11 mouse cellular contexts compared by ENCODE assay signal in genomic region chr2:52471545-52472291, GRCm38 (mm10). TPM values are rescaled to one million over a fixed set of nuclear protein-coding genes. Genes with fewer than 3 reads are reported as not detected.
A peak's percentile ranks its signal among the peaks of the same experiment; 100 is the strongest.
DNase-seq lines count a peak whose midpoint lies in the region; ATAC-seq and TF ChIP-seq lines count a peak whose summit lies in the region.
"Had no signal": no experiment of that assay in that cellular context is flagged by ENCODE, and none has a peak within 500 bp of the region (broad histone marks: within the 10 kb centered on the region; RNA-seq: fewer than 3 reads in every experiment).

No protein-coding gene starts in this region.

- no peak for DNase-seq in heart, postnatal 14 days
- peak; percentile 76 for DNase-seq in brain, adult 2 months (ENCODE audit: low read depth, low spot score)
- peak; percentile 78 for DNase-seq in lung, postnatal 0 days (ENCODE audit: low spot score)
- DNase-seq in gastrocnemius, postnatal 25 days = no peak
- no peak for DNase-seq in ovary, postnatal 14 days (ENCODE audit: low spot score)

- H3K27ac ChIP-seq in heart, embryonic 13.5 days (replicated peaks) = peak overlapping the region; percentile 34
- H3K27ac ChIP-seq in forebrain, embryonic 16.5 days (ENCODE audit: low read length) = no peak overlapping the region
- H3K27ac ChIP-seq in lung, postnatal 0 days (ENCODE audit: low read length) = peak overlapping the region; percentile 60; the same call in 1 of the 2 replicates
- H3K27ac ChIP-seq: liver, embryonic 14.5 days; neural tube, embryonic 13.5 days had no signal

- no peak overlapping the region for H3K4me2 ChIP-seq in heart, embryonic 13.5 days
- H3K4me2 ChIP-seq in forebrain, embryonic 16.5 days (ENCODE audit: low read length) = no peak overlapping the region
- no peak overlapping the region for H3K4me2 ChIP-seq in lung, postnatal 0 days (replicated peaks; ENCODE audit: low read depth, low read length)
- H3K4me2 ChIP-seq: neural tube, embryonic 13.5 days had no signal

- no peak for ATAC-seq in heart, embryonic 13.5 days (ENCODE audit: extremely low read depth, insufficient number of reproducible peaks, low FRiP score, low TSS enrichment)
- peak; percentile 72 for ATAC-seq in forebrain, embryonic 16.5 days
- ATAC-seq in lung, postnatal 0 days = peak; percentile 80
- ATAC-seq in erythroblast, adult 5-6 weeks (replicated peaks; ENCODE audit: low FRiP score, poor library complexity, severe bottlenecking) = no peak
- ATAC-seq: intestine, embryonic 16.5 days had no signal

- peaks cover 14% of the 10 kb centered on the region for H3K4me1 ChIP-seq in heart, embryonic 13.5 days
- peaks cover 6% of the 10 kb centered on the region for H3K4me1 ChIP-seq in forebrain, embryonic 16.5 days (replicated peaks; ENCODE audit: control insufficient read depth, insufficient read depth, low read length)
- H3K4me1 ChIP-seq in lung, postnatal 0 days (ENCODE audit: insufficient read depth, low read depth, low read length) = no peaks in the 10 kb centered on the region
- H3K4me1 ChIP-seq: neural tube, embryonic 13.5 days had no signal

- no peak overlapping the region for H3K4me3 ChIP-seq in heart, embryonic 13.5 days
- H3K4me3 ChIP-seq in forebrain, embryonic 16.5 days (replicated peaks; ENCODE audit: low read length) = no peak overlapping the region
- no peak overlapping the region for H3K4me3 ChIP-seq in lung, postnatal 0 days (ENCODE audit: low read depth, low read length)
- H3K4me3 ChIP-seq: neural tube, embryonic 13.5 days had no signal

- WGBS in heart, embryonic 13.5 days = 27% methylated on average over 4 of the region's 4 CpGs
- WGBS in forebrain, embryonic 16.5 days = 41% methylated on average over 4 of the region's 4 CpGs
- WGBS in lung, postnatal 0 days = 11% methylated on average over 4 of the region's 4 CpGs

- no peaks in the 10 kb centered on the region for H3K27me3 ChIP-seq in heart, embryonic 13.5 days (replicated peaks)
- H3K27me3 ChIP-seq in forebrain, embryonic 16.5 days (replicated peaks; ENCODE audit: control insufficient read depth, insufficient read depth, low read length) = no peaks in the 10 kb centered on the region
- H3K27me3 ChIP-seq in lung, postnatal 0 days (replicated peaks; ENCODE audit: insufficient read depth, low read length) = no peaks in the 10 kb centered on the region
- H3K27me3 ChIP-seq: neural tube, embryonic 13.5 days had no signal

- peak; percentile 73 for TF ChIP-seq EP300 in lung, postnatal 0 days (IDR thresholded peaks at IDR 0.05)

- H3K9me3 ChIP-seq in heart, embryonic 13.5 days = no peaks in the 10 kb centered on the region
- H3K9me3 ChIP-seq in forebrain, embryonic 16.5 days (ENCODE audit: control insufficient read depth, low read length) = no peaks in the 10 kb centered on the region
- H3K9me3 ChIP-seq in lung, postnatal 0 days (ENCODE audit: low read length) = no peaks in the 10 kb centered on the region
- H3K9me3 ChIP-seq: neural tube, embryonic 13.5 days had no signal

- no peak for TF ChIP-seq CTCF in lung, postnatal 0 days (IDR thresholded peaks at IDR 0.05)

- H3K9ac ChIP-seq in heart, embryonic 13.5 days = no peak overlapping the region
- H3K9ac ChIP-seq in forebrain, embryonic 16.5 days (replicated peaks; ENCODE audit: low read depth, low read length) = no peak overlapping the region
- no peak overlapping the region for H3K9ac ChIP-seq in lung, postnatal 0 days (replicated peaks; ENCODE audit: low read depth)
- H3K9ac ChIP-seq: liver, embryonic 14.5 days; neural tube, embryonic 13.5 days had no signal

- H3K36me3 ChIP-seq in heart, embryonic 13.5 days = no peaks in the 10 kb centered on the region
- peaks cover 12% of the 10 kb centered on the region for H3K36me3 ChIP-seq in forebrain, embryonic 16.5 days (ENCODE audit: control insufficient read depth, insufficient read depth)
- no peaks in the 10 kb centered on the region for H3K36me3 ChIP-seq in lung, postnatal 0 days (ENCODE audit: insufficient read depth, low read length)

- intact Hi-C loops in heart, postnatal 14 days (cut with DNase I) = no loop called here

RNA-seq across cellular contexts. Expression of gene Arl5a, which starts 47.0 kb away (rescaled TPM):
- 47.2 and 51.4 TPM in 2 replicates for polyA plus RNA-seq in heart, embryonic 13.5 days (2015; fragmentation: Nextera tagmentation; extraction: Ambion mirVana)
- 10 to 100 TPM; 33.6 to 36.4 TPM for total RNA-seq in heart, postnatal 14 days (2021)
- polyA plus RNA-seq in forebrain, embryonic 16.5 days (2015; fragmentation: Nextera tagmentation; extraction: Ambion mirVana) = 50.6 and 56.9 TPM in 2 replicates
- polyA plus RNA-seq in lung, postnatal 0 days (2015; fragmentation: Nextera tagmentation; extraction: Ambion mirVana) = 22.0 and 23.4 TPM in 2 replicates
- 10 to 100 TPM; 30.7 to 31.8 TPM for total RNA-seq in gastrocnemius, postnatal 25 days (2021)
- 9.6 and 11.1 TPM in 2 replicates for total RNA-seq in erythroblast, adult 5-6 weeks (2015; ENCODE audit: low replicate concordance)
- total RNA-seq in erythroblast, adult 5-6 weeks (2017; ENCODE audit: low replicate concordance) = 7.1 and 12.8 TPM in 2 replicates

Comparison
In these comparisons a context has a peak if more than half of its experiments do, and no peak if none do; other contexts are left out.
1. ATAC-seq: peak in forebrain, embryonic 16.5 days (single experiment) and lung, postnatal 0 days (single experiment); none in heart, embryonic 13.5 days (single experiment) and erythroblast, adult 5-6 weeks (single experiment).
2. DNase-seq: peak in brain, adult 2 months (single experiment) and lung, postnatal 0 days (single experiment); none in heart, postnatal 14 days (0 of 2), gastrocnemius, postnatal 25 days (single experiment) and ovary, postnatal 14 days (single experiment).